Mouse (Mus musculus) stomach, embryonic 14.5 days (tissue): Measurements from ENCODE around the gene 2300002M23Rik. TPM values are rescaled to one million over a fixed set of nuclear protein-coding genes. Genes with fewer than 3 reads are reported as not detected.
A peak's percentile ranks its signal among the peaks of the same experiment; 100 is the strongest.

Source experiments
- ATAC-seq: fragments of 200-750 bp; cut with Nextera tagmentation; 2 replicates; pipeline ENCODE4 v1.8.0; 2017; ENCODE audit warnings: low read depth, moderate TSS enrichment; ENCODE audit not compliant: insufficient number of reproducible peaks, insufficient read depth, low FRiP score
- H3K27ac ChIP-seq: fragments of 300-500 bp; sonication (generic); 2 replicates; pipeline ENCODE4 v1.5.1; 2014; ENCODE audit warnings: mild to moderate bottlenecking, low read length, moderate library complexity, mixed read lengths
- H3K27me3 ChIP-seq: fragments of 300-500 bp; sonication (generic); 2 replicates; pipeline ENCODE4 v1.6.1; 2014; ENCODE audit warnings: low read length, control low read depth, mixed read lengths; ENCODE audit not compliant: control insufficient read depth, insufficient read depth
- H3K36me3 ChIP-seq: fragments of 300-500 bp; sonication (generic); 2 replicates; pipeline ENCODE4 v1.6.1; 2014; ENCODE audit warnings: mild to moderate bottlenecking, control low read depth, low read length, moderate library complexity, mixed read lengths; ENCODE audit not compliant: control insufficient read depth, insufficient read depth
- H3K4me1 ChIP-seq: fragments of 300-500 bp; sonication (generic); 2 replicates; pipeline ENCODE4 v1.6.1; 2014; ENCODE audit warnings: low read length, control low read depth, mixed read lengths; ENCODE audit not compliant: control insufficient read depth, insufficient read depth
- H3K4me2 ChIP-seq: fragments of 300-500 bp; sonication (generic); replicated peaks from 2 replicates; pipeline ENCODE4 v1.6.1; 2014; ENCODE audit warnings: low read depth, low read length, control low read depth
- H3K4me3 ChIP-seq: fragments of 300-500 bp; sonication (generic); 2 replicates; pipeline ENCODE4 v1.5.1; 2014; ENCODE audit warnings: low read depth, low read length, control low read depth
- H3K9ac ChIP-seq: fragments of 300-500 bp; sonication (generic); replicated peaks from 2 replicates; pipeline ENCODE4 v1.6.1; 2014; ENCODE audit warnings: low read depth, mild to moderate bottlenecking, control low read depth, low read length, moderate library complexity, mixed read lengths
- H3K9me3 ChIP-seq: fragments of 300-500 bp; sonication (generic); 2 replicates; pipeline ENCODE4 v1.6.1; 2016; ENCODE audit warnings: low read depth, low read length, control low read depth; ENCODE audit not compliant: control insufficient read depth
- WGBS: fragments of 180-500 bp; shearing (Covaris S2); extraction: QIAGEN DNeasy Blood & Tissue Kit; methylation state at CpG from one replicate; pipeline ENCODE4 v1.1.7; 2014; 5-methylcytosine and 5-hydroxymethylcytosine counted together
- polyA plus RNA-seq: library from polyadenylated mRNA; unstranded; fragments of >200 nt; fragmentation: Nextera tagmentation; extraction: Ambion mirVana; gene quantifications from 2 replicates; pipeline ENCODE4 v1.2.1, GENCODE M21; 2014

Gene 2300002M23Rik
- polyA plus RNA-seq, 1 experiment from 2014 or later = not detected

DNA sequence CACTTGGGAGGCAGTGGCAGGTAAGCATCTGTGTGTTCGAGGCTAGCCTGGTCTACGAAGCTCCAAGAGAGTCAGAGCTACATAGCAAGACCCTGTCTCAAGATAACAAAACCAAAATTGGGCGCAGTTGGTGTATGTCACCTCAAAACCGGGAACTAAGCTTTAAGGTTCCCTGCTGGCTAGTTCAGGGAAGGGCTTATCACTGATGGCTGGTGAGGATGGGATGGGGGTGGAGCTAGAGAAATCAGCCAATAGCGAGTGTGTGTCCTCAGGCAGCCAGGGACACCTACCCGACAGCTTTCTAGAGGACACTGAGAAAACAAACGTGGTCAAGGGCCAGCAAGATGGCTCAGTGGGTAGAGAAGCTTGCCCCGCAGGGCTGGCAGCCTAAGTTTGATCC is 9.0 kb upstream of the 2300002M23Rik start:
- ATAC-seq = no peak
- Histone ChIP-seq H3K27me3 (no peaks in the 10 kb centered on the region), H3K4me3 (no peak overlapping the region), H3K27ac (no peak overlapping the region), H3K9me3 (no peaks in the 10 kb centered on the region), H3K9ac (no peak overlapping the region), H3K4me1 (no peaks in the 10 kb centered on the region), H3K36me3 (no peaks in the 10 kb centered on the region), H3K4me2 (no peak overlapping the region)
- WGBS = 52% methylated on average over 8 of the region's 8 CpGs

DNA sequence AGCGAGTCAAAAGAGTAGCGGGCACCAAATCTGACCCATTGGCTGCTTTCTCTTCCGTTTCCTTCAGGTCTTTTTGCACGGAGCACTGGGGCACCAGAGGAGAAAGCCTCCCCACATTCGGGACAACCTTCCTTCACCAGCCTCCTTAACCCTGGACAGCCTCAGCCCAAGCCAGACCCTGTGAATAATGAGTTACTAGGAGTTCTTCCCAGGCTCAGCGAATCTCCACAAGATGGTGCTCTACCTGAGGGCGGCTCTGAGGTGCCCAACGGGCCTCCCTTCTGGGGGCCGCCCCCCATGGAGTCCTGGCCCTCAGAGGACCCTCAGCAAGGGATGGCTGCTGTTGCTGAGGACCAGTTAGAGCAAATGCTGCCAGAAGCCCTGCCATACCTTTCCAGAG is 517 bp downstream of the 2300002M23Rik start:
- Histone ChIP-seq H3K4me1 (peaks cover 7% of the 10 kb centered on the region; the same call in 1 of the 2 replicates), H3K27ac (no peak overlapping the region), H3K9ac (no peak overlapping the region), H3K36me3 (no peaks in the 10 kb centered on the region), H3K4me3 (no peak overlapping the region), H3K4me2 (no peak overlapping the region), H3K27me3 (0 out of 2 replicates have a peak, but pooled peaks cover 6% of the 10 kb centered on the region), H3K9me3 (no peaks in the 10 kb centered on the region)
- WGBS = 23% methylated on average over 9 of the region's 9 CpGs
- ATAC-seq = no peak

GRCm38 (mm10) chr17:35569091-35569944 is 2.1 kb downstream of the 2300002M23Rik start:
- Histone ChIP-seq H3K4me3 (peak overlapping the region; percentile 17), H3K27me3 (0 out of 2 replicates have a peak, but pooled peaks cover 6% of the 10 kb centered on the region), H3K4me1 (peaks cover 7% of the 10 kb centered on the region; the same call in 1 of the 2 replicates), H3K27ac (no peak overlapping the region), H3K4me2 (peak overlapping the region; percentile 36), H3K9me3 (no peaks in the 10 kb centered on the region), H3K36me3 (no peaks in the 10 kb centered on the region), H3K9ac (no peak overlapping the region; the same call in 1 of the 2 replicates)
- 5% methylated on average over 28 of the region's 28 CpGs for WGBS
- no peak for ATAC-seq

GRCm38 (mm10) chr17:35570836-35571235 is 3.6 kb downstream of the 2300002M23Rik start:
- Histone ChIP-seq H3K27ac (no peak overlapping the region), H3K9me3 (no peaks in the 10 kb centered on the region), H3K9ac (no peak overlapping the region), H3K4me2 (no peak overlapping the region), H3K36me3 (no peaks in the 10 kb centered on the region), H3K4me1 (peaks cover 7% of the 10 kb centered on the region; the same call in 1 of the 2 replicates), H3K27me3 (0 out of 2 replicates have a peak, but pooled peaks cover 6% of the 10 kb centered on the region), H3K4me3 (no peak overlapping the region)
- no peak for ATAC-seq
- 66% methylated on average over 14 of the region's 14 CpGs for WGBS

- ATAC-seq = no peak
- 93% methylated on average over 7 of the region's 7 CpGs for WGBS
- H3K9ac ChIP-seq = no peak overlapping the region
- no peaks in the 10 kb centered on the region for H3K9me3 ChIP-seq
- no peak overlapping the region for H3K27ac ChIP-seq
- no peak overlapping the region for H3K4me3 ChIP-seq
- no peaks in the 10 kb centered on the region for H3K36me3 ChIP-seq
- 0 out of 2 replicates have a peak, but pooled peaks cover 6% of the 10 kb centered on the region for H3K27me3 ChIP-seq
- no peak overlapping the region for H3K4me2 ChIP-seq
- H3K4me1 ChIP-seq = peaks cover 7% of the 10 kb centered on the region; the same call in 1 of the 2 replicates
These were observed 4.2 kb downstream of the 2300002M23Rik start for GRCm38 (mm10) chr17:35571477-35571876.

GRCm38 (mm10) chr17:35578211-35578610 is 11.0 kb downstream of the 2300002M23Rik start:
- Histone ChIP-seq H3K9me3 (no peaks in the 10 kb centered on the region), H3K9ac (no peak overlapping the region), H3K27ac (no peak overlapping the region), H3K4me2 (no peak overlapping the region), H3K4me3 (no peak overlapping the region), H3K36me3 (no peaks in the 10 kb centered on the region), H3K27me3 (no peaks in the 10 kb centered on the region), H3K4me1 (no peaks in the 10 kb centered on the region)
- WGBS = 18% methylated on average over 6 of the region's 6 CpGs
- ATAC-seq = no peak

GRCm38 (mm10) chr17:35582900-35583299 is 15.7 kb downstream of the 2300002M23Rik start:
- Histone ChIP-seq H3K27ac (no peak overlapping the region), H3K4me2 (no peak overlapping the region), H3K9ac (no peak overlapping the region), H3K4me1 (no peaks in the 10 kb centered on the region), H3K9me3 (no peaks in the 10 kb centered on the region), H3K4me3 (no peak overlapping the region), H3K36me3 (no peaks in the 10 kb centered on the region), H3K27me3 (no peaks in the 10 kb centered on the region)
- no peak for ATAC-seq
- WGBS = 94% methylated on average over 1 of the region's 1 CpGs

DNA sequence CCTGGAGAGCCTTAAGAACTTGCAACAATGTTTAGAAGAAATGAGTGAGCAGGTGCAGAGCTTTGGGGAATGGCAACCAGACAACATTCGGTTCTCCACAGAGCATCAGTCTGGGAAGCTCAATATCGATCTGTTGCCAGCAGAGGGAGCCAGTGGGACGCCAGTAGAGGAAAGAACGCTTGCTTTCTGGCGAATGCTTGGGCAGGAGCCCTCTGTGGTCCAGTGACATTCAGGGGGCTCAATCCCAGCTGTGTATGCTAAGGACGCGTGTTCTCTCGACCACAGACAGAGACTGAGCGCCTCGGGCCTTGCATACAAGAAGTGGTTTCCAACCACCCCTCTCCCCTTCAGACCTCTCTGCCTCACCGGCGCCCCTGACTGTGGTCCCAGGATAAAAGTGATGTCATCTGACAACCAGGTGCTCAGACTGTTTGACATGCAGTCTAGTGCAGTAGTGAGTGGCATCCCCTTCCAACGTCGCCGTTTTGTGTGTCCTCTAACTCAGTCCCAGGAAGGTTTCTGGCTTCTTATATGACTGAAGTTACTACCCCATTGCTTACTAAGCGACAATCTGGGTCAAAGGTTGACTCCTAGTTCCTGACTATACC is 17.2 kb downstream of the 2300002M23Rik start:
- H3K27me3 ChIP-seq = no peaks in the 10 kb centered on the region
- no peak overlapping the region for H3K4me3 ChIP-seq
- no peak overlapping the region for H3K9ac ChIP-seq
- no peaks in the 10 kb centered on the region for H3K4me1 ChIP-seq
- 0 out of 2 replicates have a peak overlapping the region, but pooled peaks have one; percentile 3 for H3K4me2 ChIP-seq
- ATAC-seq = peak; percentile 42
- 16% methylated on average over 16 of the region's 16 CpGs for WGBS
- H3K27ac ChIP-seq = no peak overlapping the region
- no peaks in the 10 kb centered on the region for H3K36me3 ChIP-seq
- H3K9me3 ChIP-seq = no peaks in the 10 kb centered on the region
